Mouse (Mus musculus): ENCODE data around the gene Bhmt2. TPM values are rescaled to one million over a fixed set of nuclear protein-coding genes. Genes with fewer than 3 reads are reported as not detected.

Bhmt2 gene
- polyA plus RNA-seq (2015; fragmentation: Nextera tagmentation; extraction: Ambion mirVana) = 9.5 and 10.8 TPM in 2 replicates

- H3K27ac ChIP-seq (ENCODE audit: low read length) = 0 out of 2 replicates have a peak within 1 kb of the TSS, but pooled peaks have one; percentile 29
- peak; percentile 84 for ATAC-seq (ENCODE audit: low FRiP score, low TSS enrichment)
- H3K36me3 ChIP-seq (ENCODE audit: insufficient read depth, low read length) = no peaks in the 10 kb centered on the region
- H3K4me3 ChIP-seq (ENCODE audit: low read length) = peak within 1 kb of the TSS; percentile 30
- 6% methylated on average over 31 of the region's 31 CpGs for WGBS
- peak within 1 kb of the TSS; percentile 50 for H3K4me2 ChIP-seq (replicated peaks; ENCODE audit: low read depth, low read length)
- H3K9me3 ChIP-seq (ENCODE audit: low read length) = peaks cover 2% of the 10 kb centered on the region; the same call in 1 of the 2 replicates
- peaks cover 5% of the 10 kb centered on the region; the same call in 1 of the 2 replicates for H3K4me1 ChIP-seq (ENCODE audit: insufficient read depth, low read length)
- H3K9ac ChIP-seq (replicated peaks; ENCODE audit: low read length) = peak within 1 kb of the TSS; percentile 26; the same call in 1 of the 2 replicates
- peaks cover 8% of the 10 kb centered on the region; the same call in 1 of the 2 replicates for H3K27me3 ChIP-seq (ENCODE audit: insufficient read depth, low read length)
Observed at GRCm38 (mm10) chr13:93674131-93674561, at the start of gene Bhmt2, which contains the start of gene Dmgdh. Gene Bhmt2 (minus strand): TSS chr13:93674302. Gene Dmgdh (plus strand): TSS chr13:93674433.

GRCm38 (mm10) chr13:93723455-93723854, 49.4 kb upstream of the Bhmt2 start:
- H3K36me3 ChIP-seq (ENCODE audit: insufficient read depth, low read length) = no peaks in the 10 kb centered on the region
- ATAC-seq (ENCODE audit: low FRiP score, low TSS enrichment) = no peak
- no peak overlapping the region for H3K27ac ChIP-seq (ENCODE audit: low read length)
- H3K4me2 ChIP-seq (replicated peaks; ENCODE audit: low read depth, low read length) = no peak overlapping the region
- H3K4me3 ChIP-seq (ENCODE audit: low read length) = no peak overlapping the region
- H3K4me1 ChIP-seq (ENCODE audit: insufficient read depth, low read length) = 0 out of 2 replicates have a peak, but pooled peaks cover 4% of the 10 kb centered on the region
- no peaks in the 10 kb centered on the region for H3K9me3 ChIP-seq (ENCODE audit: low read length)
- H3K27me3 ChIP-seq (ENCODE audit: insufficient read depth, low read length) = no peaks in the 10 kb centered on the region
- H3K9ac ChIP-seq (replicated peaks; ENCODE audit: low read length) = no peak overlapping the region
- 84% methylated on average over 3 of the region's 3 CpGs for WGBS

GRCm38 (mm10) chr13:93721916-93722315, 47.8 kb upstream of the Bhmt2 start:
- H3K4me1 ChIP-seq (ENCODE audit: insufficient read depth, low read length) = 0 out of 2 replicates have a peak, but pooled peaks cover 4% of the 10 kb centered on the region
- ATAC-seq (ENCODE audit: low FRiP score, low TSS enrichment) = no peak
- H3K27ac ChIP-seq (ENCODE audit: low read length) = no peak overlapping the region
- H3K36me3 ChIP-seq (ENCODE audit: insufficient read depth, low read length) = no peaks in the 10 kb centered on the region
- no peaks in the 10 kb centered on the region for H3K27me3 ChIP-seq (ENCODE audit: insufficient read depth, low read length)
- H3K4me2 ChIP-seq (replicated peaks; ENCODE audit: low read depth, low read length) = no peak overlapping the region
- no peaks in the 10 kb centered on the region for H3K9me3 ChIP-seq (ENCODE audit: low read length)
- no peak overlapping the region for H3K4me3 ChIP-seq (ENCODE audit: low read length)
- 65% methylated on average over 4 of the region's 4 CpGs for WGBS
- H3K9ac ChIP-seq (replicated peaks; ENCODE audit: low read length) = no peak overlapping the region

GRCm38 (mm10) chr13:93718948-93719347, 44.8 kb upstream of the Bhmt2 start:
- H3K4me2 ChIP-seq (replicated peaks; ENCODE audit: low read depth, low read length) = 0 out of 2 replicates have a peak overlapping the region, but pooled peaks have one; percentile 21

GRCm38 (mm10) chr13:93717113-93717512, 43.0 kb upstream of the Bhmt2 start:
- no peak overlapping the region for H3K4me3 ChIP-seq (ENCODE audit: low read length)
- no peak overlapping the region for H3K27ac ChIP-seq (ENCODE audit: low read length)
- no peak overlapping the region for H3K9ac ChIP-seq (replicated peaks; ENCODE audit: low read length)
- 40% methylated on average over 7 of the region's 7 CpGs for WGBS
- no peak overlapping the region for H3K4me2 ChIP-seq (replicated peaks; ENCODE audit: low read depth, low read length)
- ATAC-seq (ENCODE audit: low FRiP score, low TSS enrichment) = no peak
- no peaks in the 10 kb centered on the region for H3K36me3 ChIP-seq (ENCODE audit: insufficient read depth, low read length)
- 0 out of 2 replicates have a peak, but pooled peaks cover 4% of the 10 kb centered on the region for H3K4me1 ChIP-seq (ENCODE audit: insufficient read depth, low read length)
- no peaks in the 10 kb centered on the region for H3K27me3 ChIP-seq (ENCODE audit: insufficient read depth, low read length)
- no peaks in the 10 kb centered on the region for H3K9me3 ChIP-seq (ENCODE audit: low read length)

More at GRCm38 (mm10) chr13:93718948-93719347, 44.8 kb upstream of the Bhmt2 start:
- Histone ChIP-seq H3K27me3 (ENCODE audit: insufficient read depth, low read length) (no peaks in the 10 kb centered on the region), H3K4me1 (ENCODE audit: insufficient read depth, low read length) (0 out of 2 replicates have a peak, but pooled peaks cover 4% of the 10 kb centered on the region), H3K4me3 (ENCODE audit: low read length) (no peak overlapping the region), H3K9me3 (ENCODE audit: low read length) (no peaks in the 10 kb centered on the region), H3K9ac (replicated peaks; ENCODE audit: low read length) (no peak overlapping the region), H3K27ac (ENCODE audit: low read length) (no peak overlapping the region), H3K36me3 (ENCODE audit: insufficient read depth, low read length) (no peaks in the 10 kb centered on the region)
- 3% methylated on average over 7 of the region's 7 CpGs for WGBS
- ATAC-seq (ENCODE audit: low FRiP score, low TSS enrichment) = no peak

GRCm38 (mm10) chr13:93713826-93714225, 39.7 kb upstream of the Bhmt2 start:
- ATAC-seq (ENCODE audit: low FRiP score, low TSS enrichment) = no peak
- Histone ChIP-seq H3K9me3 (ENCODE audit: low read length) (no peaks in the 10 kb centered on the region), H3K4me2 (replicated peaks; ENCODE audit: low read depth, low read length) (no peak overlapping the region), H3K4me3 (ENCODE audit: low read length) (no peak overlapping the region), H3K9ac (replicated peaks; ENCODE audit: low read length) (no peak overlapping the region), H3K36me3 (ENCODE audit: insufficient read depth, low read length) (no peaks in the 10 kb centered on the region), H3K4me1 (ENCODE audit: insufficient read depth, low read length) (0 out of 2 replicates have a peak, but pooled peaks cover 3% of the 10 kb centered on the region), H3K27me3 (ENCODE audit: insufficient read depth, low read length) (no peaks in the 10 kb centered on the region), H3K27ac (ENCODE audit: low read length) (no peak overlapping the region)
- WGBS = 93% methylated on average over 3 of the region's 3 CpGs

GRCm38 (mm10) chr13:93712362-93712761, 38.3 kb upstream of the Bhmt2 start:
- H3K9ac ChIP-seq (replicated peaks; ENCODE audit: low read length) = no peak overlapping the region
- no peaks in the 10 kb centered on the region for H3K9me3 ChIP-seq (ENCODE audit: low read length)
- no peaks in the 10 kb centered on the region for H3K36me3 ChIP-seq (ENCODE audit: insufficient read depth, low read length)
- H3K4me3 ChIP-seq (ENCODE audit: low read length) = no peak overlapping the region
- H3K27ac ChIP-seq (ENCODE audit: low read length) = no peak overlapping the region
- WGBS = 98% methylated on average over 4 of the region's 4 CpGs
- no peaks in the 10 kb centered on the region for H3K27me3 ChIP-seq (ENCODE audit: insufficient read depth, low read length)
- no peak for ATAC-seq (ENCODE audit: low FRiP score, low TSS enrichment)
- H3K4me2 ChIP-seq (replicated peaks; ENCODE audit: low read depth, low read length) = no peak overlapping the region
- H3K4me1 ChIP-seq (ENCODE audit: insufficient read depth, low read length) = no peaks in the 10 kb centered on the region

- H3K9me3 ChIP-seq (ENCODE audit: low read length) = no peaks in the 10 kb centered on the region
- no peak overlapping the region for H3K27ac ChIP-seq (ENCODE audit: low read length)
- no peak overlapping the region for H3K4me3 ChIP-seq (ENCODE audit: low read length)
- H3K36me3 ChIP-seq (ENCODE audit: insufficient read depth, low read length) = no peaks in the 10 kb centered on the region
- H3K4me2 ChIP-seq (replicated peaks; ENCODE audit: low read depth, low read length) = no peak overlapping the region
- no peak for ATAC-seq (ENCODE audit: low FRiP score, low TSS enrichment)
- WGBS = 90% methylated on average over 4 of the region's 4 CpGs
- H3K4me1 ChIP-seq (ENCODE audit: insufficient read depth, low read length) = no peaks in the 10 kb centered on the region
- no peaks in the 10 kb centered on the region for H3K27me3 ChIP-seq (ENCODE audit: insufficient read depth, low read length)
- no peak overlapping the region for H3K9ac ChIP-seq (replicated peaks; ENCODE audit: low read length)
Observed at GRCm38 (mm10) chr13:93711226-93711625, 37.1 kb upstream of the Bhmt2 start.

GRCm38 (mm10) chr13:93710325-93710724, 36.2 kb upstream of the Bhmt2 start:
- ATAC-seq (ENCODE audit: low FRiP score, low TSS enrichment) = no peak
- Histone ChIP-seq H3K9ac (replicated peaks; ENCODE audit: low read length) (no peak overlapping the region), H3K27ac (ENCODE audit: low read length) (no peak overlapping the region), H3K9me3 (ENCODE audit: low read length) (no peaks in the 10 kb centered on the region), H3K4me2 (replicated peaks; ENCODE audit: low read depth, low read length) (no peak overlapping the region), H3K36me3 (ENCODE audit: insufficient read depth, low read length) (no peaks in the 10 kb centered on the region), H3K4me1 (ENCODE audit: insufficient read depth, low read length) (no peaks in the 10 kb centered on the region), H3K4me3 (ENCODE audit: low read length) (no peak overlapping the region), H3K27me3 (ENCODE audit: insufficient read depth, low read length) (no peaks in the 10 kb centered on the region)
- 88% methylated on average over 4 of the region's 4 CpGs for WGBS

- H3K4me2 ChIP-seq (replicated peaks; ENCODE audit: low read depth, low read length) = no peak overlapping the region
- no peaks in the 10 kb centered on the region for H3K4me1 ChIP-seq (ENCODE audit: insufficient read depth, low read length)
- 72% methylated on average over 4 of the region's 4 CpGs for WGBS
- H3K36me3 ChIP-seq (ENCODE audit: insufficient read depth, low read length) = no peaks in the 10 kb centered on the region
- no peak for ATAC-seq (ENCODE audit: low FRiP score, low TSS enrichment)
- no peak overlapping the region for H3K9ac ChIP-seq (replicated peaks; ENCODE audit: low read length)
- H3K27me3 ChIP-seq (ENCODE audit: insufficient read depth, low read length) = no peaks in the 10 kb centered on the region
- H3K4me3 ChIP-seq (ENCODE audit: low read length) = no peak overlapping the region
- no peak overlapping the region for H3K27ac ChIP-seq (ENCODE audit: low read length)
- H3K9me3 ChIP-seq (ENCODE audit: low read length) = no peaks in the 10 kb centered on the region
Observed at GRCm38 (mm10) chr13:93707271-93707670, 33.2 kb upstream of the Bhmt2 start.
